Mouse (Mus musculus): ENCODE data around the gene Car4. TPM values are rescaled to one million over a fixed set of nuclear protein-coding genes. Genes with fewer than 3 reads are reported as not detected.

The Car4 gene
- polyA plus RNA-seq, 1 experiment from 2014 or later = 7.1 TPM

DNA sequence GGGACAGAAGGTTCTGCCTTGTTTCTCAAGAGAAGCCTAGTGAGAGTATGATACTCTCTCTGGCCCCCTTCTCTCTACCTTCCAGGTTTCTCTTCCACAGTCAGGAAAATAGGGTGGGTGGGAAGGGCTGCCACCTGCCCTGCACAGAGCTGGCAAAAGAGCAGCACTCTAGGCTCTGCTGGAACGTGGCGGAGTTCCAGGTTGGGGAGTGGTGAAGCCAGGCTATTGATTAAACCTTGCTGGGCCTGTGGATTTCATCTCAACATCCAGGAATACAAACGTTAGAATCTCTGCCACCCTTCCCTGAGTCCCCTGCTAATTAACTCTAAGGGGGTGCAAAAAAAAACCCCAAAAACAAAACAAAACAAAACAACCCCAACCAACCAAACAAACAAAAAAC lies 9.1 kb upstream of the Car4 start:
- H3K4me3 ChIP-seq (ENCODE audit: low read length) = no peak overlapping the region
- 43% methylated on average over 3 of the region's 3 CpGs for WGBS
- peaks cover 4% of the 10 kb centered on the region; the same call in 1 of the 2 replicates for H3K4me1 ChIP-seq (ENCODE audit: control insufficient read depth, insufficient read depth, low read depth, low read length)
- H3K36me3 ChIP-seq (ENCODE audit: control insufficient read depth, insufficient read depth, low read length) = no peaks in the 10 kb centered on the region
- no peaks in the 10 kb centered on the region for H3K9me3 ChIP-seq (ENCODE audit: control insufficient read depth, low read length)
- H3K4me2 ChIP-seq (ENCODE audit: low read length) = no peak overlapping the region
- no peak for ATAC-seq
- no peak overlapping the region for H3K9ac ChIP-seq (ENCODE audit: low read depth, low read length)
- H3K27ac ChIP-seq (ENCODE audit: low read depth, low read length) = no peak overlapping the region
- H3K27me3 ChIP-seq (replicated peaks; ENCODE audit: control insufficient read depth, insufficient read depth, low read length) = no peaks in the 10 kb centered on the region; the same call in 1 of the 2 replicates

DNA sequence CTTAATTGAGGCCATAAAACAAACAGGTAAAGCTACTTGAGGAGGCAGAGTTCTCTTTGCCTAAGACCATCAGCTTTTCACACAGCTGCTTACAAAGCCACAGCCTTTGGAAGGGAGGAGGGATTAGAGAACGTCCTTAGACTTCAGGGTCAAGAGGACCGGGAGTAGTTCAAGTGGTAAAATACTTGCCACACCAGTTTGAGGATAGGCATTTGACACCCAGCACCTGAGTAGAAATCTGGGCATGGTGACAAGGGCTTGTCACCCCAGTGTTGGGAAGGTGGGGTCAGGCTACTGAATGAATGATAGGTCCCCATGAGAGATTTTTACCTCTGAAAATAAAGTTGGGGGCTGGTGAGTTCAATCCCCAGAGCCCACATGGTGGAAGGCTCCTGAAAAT lies 5.0 kb upstream of the Car4 start:
- Histone ChIP-seq H3K4me2 (ENCODE audit: low read length) (no peak overlapping the region), H3K9me3 (ENCODE audit: control insufficient read depth, low read length) (no peaks in the 10 kb centered on the region)
- WGBS = 52% methylated on average over 2 of the region's 2 CpGs

GRCm38 (mm10) chr11:84956400-84956799 lies 1.2 kb upstream of the Car4 start:
- Histone ChIP-seq H3K4me2 (ENCODE audit: low read length) (no peak overlapping the region), H3K4me1 (ENCODE audit: control insufficient read depth, insufficient read depth, low read depth, low read length) (peaks cover 14% of the 10 kb centered on the region), H3K27ac (ENCODE audit: low read depth, low read length) (no peak overlapping the region), H3K4me3 (ENCODE audit: low read length) (no peak overlapping the region), H3K9ac (ENCODE audit: low read depth, low read length) (no peak overlapping the region), H3K9me3 (ENCODE audit: control insufficient read depth, low read length) (no peaks in the 10 kb centered on the region), H3K36me3 (ENCODE audit: control insufficient read depth, insufficient read depth, low read length) (no peaks in the 10 kb centered on the region), H3K27me3 (replicated peaks; ENCODE audit: control insufficient read depth, insufficient read depth, low read length) (peaks cover 22% of the 10 kb centered on the region)
- 31% methylated on average over 5 of the region's 5 CpGs for WGBS
- no peak for ATAC-seq

More for the DNA sequence above, 5.0 kb upstream of the Car4 start:
- no peak overlapping the region for H3K4me3 ChIP-seq (ENCODE audit: low read length)
- no peak for ATAC-seq
- H3K9ac ChIP-seq (ENCODE audit: low read depth, low read length) = no peak overlapping the region
- no peaks in the 10 kb centered on the region for H3K36me3 ChIP-seq (ENCODE audit: control insufficient read depth, insufficient read depth, low read length)
- peaks cover 4% of the 10 kb centered on the region for H3K4me1 ChIP-seq (ENCODE audit: control insufficient read depth, insufficient read depth, low read depth, low read length)
- no peak overlapping the region for H3K27ac ChIP-seq (ENCODE audit: low read depth, low read length)
- H3K27me3 ChIP-seq (replicated peaks; ENCODE audit: control insufficient read depth, insufficient read depth, low read length) = peaks cover 8% of the 10 kb centered on the region

DNA sequence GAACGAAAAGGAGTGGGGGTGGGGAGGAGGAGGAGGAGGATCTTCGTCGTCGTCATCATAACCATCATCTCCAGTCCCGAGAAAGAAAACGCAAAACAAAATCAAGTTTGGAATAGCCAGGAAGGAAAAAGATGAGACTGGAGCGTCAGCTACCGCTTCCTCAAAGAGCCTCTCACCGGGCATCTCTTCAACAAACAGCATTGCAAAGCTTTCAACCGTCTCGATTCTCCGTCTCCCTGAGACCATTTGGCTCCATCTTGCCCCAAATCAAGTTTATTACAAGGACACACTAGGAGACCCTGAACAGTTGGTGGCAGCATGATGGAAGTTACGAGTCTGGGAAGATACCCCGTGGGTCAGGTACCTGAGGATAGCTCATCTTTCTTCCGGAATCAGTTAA lies 415 bp upstream of the Car4 start:
- Histone ChIP-seq H3K36me3 (ENCODE audit: control insufficient read depth, insufficient read depth, low read length) (no peaks in the 10 kb centered on the region), H3K4me3 (ENCODE audit: low read length) (peak overlapping the region; percentile 41), H3K4me1 (ENCODE audit: control insufficient read depth, insufficient read depth, low read depth, low read length) (peaks cover 14% of the 10 kb centered on the region), H3K27me3 (replicated peaks; ENCODE audit: control insufficient read depth, insufficient read depth, low read length) (peaks cover 22% of the 10 kb centered on the region), H3K27ac (ENCODE audit: low read depth, low read length) (no peak overlapping the region), H3K4me2 (ENCODE audit: low read length) (peak overlapping the region; percentile 74), H3K9ac (ENCODE audit: low read depth, low read length) (peak overlapping the region; percentile 3; the same call in 1 of the 2 replicates), H3K9me3 (ENCODE audit: control insufficient read depth, low read length) (no peaks in the 10 kb centered on the region)
- WGBS = 5% methylated on average over 15 of the region's 15 CpGs
- no peak for ATAC-seq

DNA sequence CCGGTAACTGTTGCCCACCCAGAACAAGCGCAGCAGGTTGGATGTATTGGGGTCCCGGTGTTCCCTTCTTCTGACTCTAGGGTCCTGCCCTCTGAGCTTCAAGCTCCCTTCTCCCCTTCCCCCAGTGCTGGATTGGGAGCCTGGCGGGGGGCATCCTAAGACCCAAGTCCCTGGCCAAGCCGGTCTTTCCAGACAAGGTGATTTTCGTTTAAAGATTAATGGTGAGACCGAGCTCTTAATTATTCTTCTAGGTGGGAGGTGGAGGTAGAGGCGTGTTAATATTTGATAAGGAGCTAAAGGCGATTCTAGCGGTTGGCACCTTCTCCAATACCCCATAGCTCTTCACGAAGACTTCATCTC lies 665 bp downstream of the Car4 start:
- peak overlapping the region; percentile 41 for H3K4me3 ChIP-seq (ENCODE audit: low read length)
- H3K9me3 ChIP-seq (ENCODE audit: control insufficient read depth, low read length) = no peaks in the 10 kb centered on the region
- H3K36me3 ChIP-seq (ENCODE audit: control insufficient read depth, insufficient read depth, low read length) = no peaks in the 10 kb centered on the region
- H3K9ac ChIP-seq (ENCODE audit: low read depth, low read length) = no peak overlapping the region; the same call in 1 of the 2 replicates
- H3K27ac ChIP-seq (ENCODE audit: low read depth, low read length) = no peak overlapping the region
- peaks cover 14% of the 10 kb centered on the region for H3K4me1 ChIP-seq (ENCODE audit: control insufficient read depth, insufficient read depth, low read depth, low read length)
- 7% methylated on average over 11 of the region's 11 CpGs for WGBS
- peak overlapping the region; percentile 74 for H3K4me2 ChIP-seq (ENCODE audit: low read length)
- H3K27me3 ChIP-seq (replicated peaks; ENCODE audit: control insufficient read depth, insufficient read depth, low read length) = peaks cover 22% of the 10 kb centered on the region
- no peak for ATAC-seq

DNA sequence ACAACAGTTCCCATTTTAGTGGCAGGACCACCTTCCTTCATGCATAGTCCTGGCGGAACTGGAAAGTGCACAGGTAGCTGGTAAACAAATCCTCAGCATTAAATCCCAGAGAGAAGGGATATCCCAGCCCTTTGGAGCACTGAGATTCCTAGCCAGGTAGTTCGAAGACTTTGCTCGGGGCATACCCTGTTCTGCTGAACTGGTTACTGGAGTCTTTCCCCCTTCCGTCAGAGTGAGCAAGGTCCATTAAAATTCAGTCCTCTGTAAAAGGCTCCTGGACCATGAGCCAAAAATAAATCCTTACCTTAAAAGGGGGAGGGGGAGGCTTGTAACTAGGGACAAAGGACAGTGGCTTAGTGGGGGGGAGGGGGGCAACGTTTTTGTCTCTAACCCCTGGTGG lies 1.6 kb downstream of the Car4 start:
- 38% methylated on average over 5 of the region's 5 CpGs for WGBS
- Histone ChIP-seq H3K4me1 (ENCODE audit: control insufficient read depth, insufficient read depth, low read depth, low read length) (peaks cover 14% of the 10 kb centered on the region), H3K9me3 (ENCODE audit: control insufficient read depth, low read length) (no peaks in the 10 kb centered on the region), H3K4me2 (ENCODE audit: low read length) (no peak overlapping the region), H3K27me3 (replicated peaks; ENCODE audit: control insufficient read depth, insufficient read depth, low read length) (peaks cover 22% of the 10 kb centered on the region), H3K9ac (ENCODE audit: low read depth, low read length) (no peak overlapping the region), H3K4me3 (ENCODE audit: low read length) (no peak overlapping the region), H3K27ac (ENCODE audit: low read depth, low read length) (no peak overlapping the region), H3K36me3 (ENCODE audit: control insufficient read depth, insufficient read depth, low read length) (no peaks in the 10 kb centered on the region)
- no peak for ATAC-seq

DNA sequence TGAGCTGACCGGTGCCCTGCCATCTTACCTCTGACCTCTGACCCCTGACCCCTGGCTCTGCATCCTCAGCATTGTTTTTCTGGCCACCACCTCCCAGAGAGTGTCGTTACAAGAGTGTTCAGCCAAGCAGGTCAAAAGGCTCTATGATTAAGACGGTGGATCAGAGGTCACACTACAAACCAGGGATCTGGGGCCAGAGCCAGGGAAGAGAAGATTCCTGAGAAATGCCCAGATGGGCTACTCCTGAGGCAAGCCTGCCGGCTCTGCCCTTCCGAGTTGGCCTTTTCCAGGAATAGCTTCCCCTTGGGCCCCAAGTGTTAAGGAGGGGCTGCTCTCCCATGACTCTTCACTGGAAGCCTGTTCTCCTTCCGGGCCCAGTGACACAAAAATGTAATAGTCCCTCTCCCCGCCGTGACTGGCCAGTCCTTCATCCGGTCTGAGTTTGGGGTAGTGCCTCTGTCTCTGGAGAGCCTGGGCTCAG lies 2.2 kb downstream of the Car4 start:
- WGBS = 6% methylated on average over 9 of the region's 9 CpGs
- H3K4me2 ChIP-seq (ENCODE audit: low read length) = no peak overlapping the region

DNA sequence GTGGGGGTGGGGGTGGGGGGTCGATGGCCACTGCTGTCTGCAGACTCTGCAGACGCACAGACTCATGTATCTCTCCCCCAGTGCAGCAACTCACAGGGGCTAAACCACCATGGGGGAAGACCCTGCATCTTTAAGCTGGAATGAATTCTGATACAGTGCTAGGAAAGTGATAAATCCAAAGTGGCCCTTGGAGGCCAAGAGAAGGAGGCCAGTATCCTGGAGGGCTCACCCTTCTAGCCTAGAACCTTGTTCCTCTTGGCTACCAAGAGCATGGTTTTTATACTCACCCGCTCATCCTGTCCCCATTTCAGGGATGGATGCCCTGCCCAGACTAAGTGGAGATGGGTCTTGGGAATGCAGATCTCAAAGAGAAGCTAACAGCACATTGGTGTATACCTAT lies 2.7 kb downstream of the Car4 start:
- ATAC-seq = no peak
- Histone ChIP-seq H3K4me3 (ENCODE audit: low read length) (no peak overlapping the region), H3K36me3 (ENCODE audit: control insufficient read depth, insufficient read depth, low read length) (no peaks in the 10 kb centered on the region), H3K4me2 (ENCODE audit: low read length) (no peak overlapping the region), H3K9me3 (ENCODE audit: control insufficient read depth, low read length) (no peaks in the 10 kb centered on the region), H3K27me3 (replicated peaks; ENCODE audit: control insufficient read depth, insufficient read depth, low read length) (peaks cover 22% of the 10 kb centered on the region), H3K4me1 (ENCODE audit: control insufficient read depth, insufficient read depth, low read depth, low read length) (peaks cover 14% of the 10 kb centered on the region), H3K27ac (ENCODE audit: low read depth, low read length) (no peak overlapping the region), H3K9ac (ENCODE audit: low read depth, low read length) (no peak overlapping the region)
- WGBS = 39% methylated on average over 3 of the region's 3 CpGs

More for the DNA sequence above, 2.2 kb downstream of the Car4 start:
- peaks cover 14% of the 10 kb centered on the region for H3K4me1 ChIP-seq (ENCODE audit: control insufficient read depth, insufficient read depth, low read depth, low read length)
- H3K27ac ChIP-seq (ENCODE audit: low read depth, low read length) = no peak overlapping the region
- no peak overlapping the region for H3K9ac ChIP-seq (ENCODE audit: low read depth, low read length)
- no peaks in the 10 kb centered on the region for H3K9me3 ChIP-seq (ENCODE audit: control insufficient read depth, low read length)
- ATAC-seq = no peak
- H3K36me3 ChIP-seq (ENCODE audit: control insufficient read depth, insufficient read depth, low read length) = no peaks in the 10 kb centered on the region
- H3K27me3 ChIP-seq (replicated peaks; ENCODE audit: control insufficient read depth, insufficient read depth, low read length) = peaks cover 22% of the 10 kb centered on the region
- H3K4me3 ChIP-seq (ENCODE audit: low read length) = no peak overlapping the region

DNA sequence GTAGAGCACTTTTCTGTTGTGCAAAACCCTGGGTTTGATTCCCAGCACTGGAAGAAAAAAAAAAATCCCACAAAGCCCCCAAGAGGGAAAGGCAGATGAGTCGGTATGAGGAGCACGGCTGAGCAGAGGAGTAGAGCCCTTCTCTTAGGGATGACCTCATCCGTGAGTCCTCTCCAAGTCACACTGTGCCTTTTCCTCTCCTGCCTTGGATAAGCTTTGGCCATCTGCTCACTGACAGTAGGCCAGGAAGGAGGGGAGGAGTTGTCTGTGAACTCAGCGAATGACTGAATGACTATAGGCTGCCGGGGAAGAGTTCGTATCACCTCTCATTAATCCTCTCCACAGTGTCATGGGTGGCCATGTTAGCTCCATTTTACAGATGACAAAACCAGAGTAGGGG lies 3.2 kb downstream of the Car4 start:
- H3K4me1 ChIP-seq (ENCODE audit: control insufficient read depth, insufficient read depth, low read depth, low read length) = peaks cover 14% of the 10 kb centered on the region
- H3K9me3 ChIP-seq (ENCODE audit: control insufficient read depth, low read length) = no peaks in the 10 kb centered on the region
- no peak overlapping the region for H3K27ac ChIP-seq (ENCODE audit: low read depth, low read length)
- no peak for ATAC-seq
- no peak overlapping the region for H3K9ac ChIP-seq (ENCODE audit: low read depth, low read length)
- H3K36me3 ChIP-seq (ENCODE audit: control insufficient read depth, insufficient read depth, low read length) = no peaks in the 10 kb centered on the region
- H3K4me3 ChIP-seq (ENCODE audit: low read length) = no peak overlapping the region
- 81% methylated on average over 6 of the region's 6 CpGs for WGBS
- no peak overlapping the region for H3K4me2 ChIP-seq (ENCODE audit: low read length)
- peaks cover 22% of the 10 kb centered on the region for H3K27me3 ChIP-seq (replicated peaks; ENCODE audit: control insufficient read depth, insufficient read depth, low read length)

DNA sequence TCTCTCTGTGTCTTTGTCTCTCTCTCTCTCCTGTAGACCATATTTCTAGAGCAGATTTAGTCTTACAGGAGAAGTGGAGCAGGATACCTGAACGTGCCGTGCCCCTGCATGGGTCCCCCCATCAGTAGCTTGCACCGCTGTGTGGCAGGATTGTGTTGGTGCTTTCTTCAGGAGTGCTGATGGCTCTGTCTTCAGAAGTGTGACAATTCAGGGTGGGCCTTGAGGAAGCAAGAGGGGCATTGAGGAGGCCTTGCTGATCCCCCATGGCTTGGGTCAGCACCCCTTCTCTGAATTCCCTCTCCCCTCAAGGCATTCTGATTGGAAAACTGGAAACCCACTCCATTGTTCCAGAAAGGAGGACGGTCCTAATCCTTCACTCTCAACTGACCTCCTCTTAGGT lies 4.0 kb downstream of the Car4 start:
- ATAC-seq = no peak
- Histone ChIP-seq H3K9ac (ENCODE audit: low read depth, low read length) (no peak overlapping the region), H3K9me3 (ENCODE audit: control insufficient read depth, low read length) (no peaks in the 10 kb centered on the region), H3K36me3 (ENCODE audit: control insufficient read depth, insufficient read depth, low read length) (no peaks in the 10 kb centered on the region), H3K4me3 (ENCODE audit: low read length) (no peak overlapping the region), H3K27me3 (replicated peaks; ENCODE audit: control insufficient read depth, insufficient read depth, low read length) (peaks cover 17% of the 10 kb centered on the region), H3K4me2 (ENCODE audit: low read length) (no peak overlapping the region), H3K27ac (ENCODE audit: low read depth, low read length) (no peak overlapping the region), H3K4me1 (ENCODE audit: control insufficient read depth, insufficient read depth, low read depth, low read length) (peaks cover 14% of the 10 kb centered on the region)
- WGBS = 89% methylated on average over 4 of the region's 4 CpGs

All from hindbrain, embryonic 16.5 days (tissue).